Mouse (Mus musculus): ENCODE results near the gene Ssr2.

Ssr2 gene

GRCm38 (mm10) chr3:88541622-88542401 lies 33.9 kb upstream of the Ssr2 start:
- no peak for DNase-seq (ENCODE audit: low read depth in 2 of 2, low spot score in 2 of 2)

- no peak for DNase-seq (ENCODE audit: low read depth in 2 of 2, low spot score in 2 of 2)
Observed at GRCm38 (mm10) chr3:88542486-88542885, 33.2 kb upstream of the Ssr2 start.

GRCm38 (mm10) chr3:88543174-88543573 lies 32.5 kb upstream of the Ssr2 start:
- DNase-seq (ENCODE audit: low read depth in 2 of 2, low spot score in 2 of 2): no peak

GRCm38 (mm10) chr3:88543651-88544410 lies 31.8 kb upstream of the Ssr2 start:
- no peak for DNase-seq (ENCODE audit: low read depth in 2 of 2, low spot score in 2 of 2)

GRCm38 (mm10) chr3:88544514-88544913 lies 31.2 kb upstream of the Ssr2 start:
- DNase-seq (ENCODE audit: low read depth in 2 of 2, low spot score in 2 of 2): no peak

- DNase-seq (ENCODE audit: low read depth in 2 of 2, low spot score in 2 of 2): no peak
Observed at GRCm38 (mm10) chr3:88544955-88545591, 30.6 kb upstream of the Ssr2 start.

GRCm38 (mm10) chr3:88546674-88547418 lies 28.8 kb upstream of the Ssr2 start:
- no peak for DNase-seq (ENCODE audit: low read depth in 2 of 2, low spot score in 2 of 2)

GRCm38 (mm10) chr3:88548180-88548917 lies 27.3 kb upstream of the Ssr2 start, which contains the start of gene Rab25:
Gene Rab25 (minus strand): TSS chr3:88548300.
- DNase-seq (ENCODE audit: low read depth in 2 of 2, low spot score in 2 of 2): no peak

GRCm38 (mm10) chr3:88551586-88551985 lies 24.1 kb upstream of the Ssr2 start:
- no peak for DNase-seq (ENCODE audit: low read depth in 2 of 2, low spot score in 2 of 2)

- no peak for DNase-seq (ENCODE audit: low read depth in 2 of 2, low spot score in 2 of 2)
Observed at GRCm38 (mm10) chr3:88552082-88552645, 23.5 kb upstream of the Ssr2 start.

GRCm38 (mm10) chr3:88552676-88553524 lies 22.8 kb upstream of the Ssr2 start, which contains the start of gene Lamtor2:
Gene Lamtor2 (minus strand): TSS chr3:88553074.
- peak; percentile 79 to 86 for DNase-seq (ENCODE audit: low read depth in 2 of 2, low spot score in 2 of 2)

- DNase-seq (ENCODE audit: low read depth in 2 of 2, low spot score in 2 of 2): peak; percentile 75 to 86
Observed at GRCm38 (mm10) chr3:88553525-88553879, 22.2 kb upstream of the Ssr2 start, which contains the start of gene Ubqln4. Gene Ubqln4 (plus strand): TSS chr3:88553758.

- DNase-seq (ENCODE audit: low read depth in 2 of 2, low spot score in 2 of 2): peak in 1 of 2 experiments; percentile 24
Observed at GRCm38 (mm10) chr3:88553880-88554586, 21.6 kb upstream of the Ssr2 start.

GRCm38 (mm10) chr3:88555069-88555605 lies 20.5 kb upstream of the Ssr2 start:
- no peak for DNase-seq (ENCODE audit: low read depth in 2 of 2, low spot score in 2 of 2)

GRCm38 (mm10) chr3:88555731-88556130 lies 19.9 kb upstream of the Ssr2 start:
- DNase-seq (ENCODE audit: low read depth in 2 of 2, low spot score in 2 of 2): no peak

GRCm38 (mm10) chr3:88556616-88557015 lies 19.1 kb upstream of the Ssr2 start:
- no peak for DNase-seq (ENCODE audit: low read depth in 2 of 2, low spot score in 2 of 2)

GRCm38 (mm10) chr3:88559596-88559995 lies 16.1 kb upstream of the Ssr2 start:
- DNase-seq (ENCODE audit: low read depth in 2 of 2, low spot score in 2 of 2): no peak

GRCm38 (mm10) chr3:88561989-88562388 lies 13.7 kb upstream of the Ssr2 start:
- no peak for DNase-seq (ENCODE audit: low read depth in 2 of 2, low spot score in 2 of 2)
